Mouse (Mus musculus) bone marrow, adult 2 months (tissue): ENCODE data around the gene Btrc.

Experiments
- CTCF ChIP-seq: fragments of 200-500 bp; IDR thresholded peaks from 2 replicates; pipeline ENCODE4 v1.5.1; 2011; ENCODE audit warnings: low read length, control low read depth; ENCODE audit not compliant: control insufficient read depth, insufficient read depth
- POLR2A ChIP-seq: fragments of 200-500 bp; IDR thresholded peaks from 2 replicates; pipeline ENCODE4 v1.6.1; 2011; ENCODE audit warnings: low read depth, mild to moderate bottlenecking, control low read depth, low read length, borderline replicate concordance; ENCODE audit not compliant: control insufficient read depth

- TF ChIP-seq POLR2A (no peak), CTCF (no peak)
These were observed 212.1 kb downstream of the Btrc start for GRCm38 (mm10) chr19:45575632-45576001.
